Mouse (Mus musculus): ENCODE data around the gene Slc17a2. TPM values are rescaled to one million over a fixed set of nuclear protein-coding genes. Genes with fewer than 3 reads are reported as not detected.

The Slc17a2 gene
- total and polyA plus RNA-seq, 3 experiments, result not detected

DNA sequence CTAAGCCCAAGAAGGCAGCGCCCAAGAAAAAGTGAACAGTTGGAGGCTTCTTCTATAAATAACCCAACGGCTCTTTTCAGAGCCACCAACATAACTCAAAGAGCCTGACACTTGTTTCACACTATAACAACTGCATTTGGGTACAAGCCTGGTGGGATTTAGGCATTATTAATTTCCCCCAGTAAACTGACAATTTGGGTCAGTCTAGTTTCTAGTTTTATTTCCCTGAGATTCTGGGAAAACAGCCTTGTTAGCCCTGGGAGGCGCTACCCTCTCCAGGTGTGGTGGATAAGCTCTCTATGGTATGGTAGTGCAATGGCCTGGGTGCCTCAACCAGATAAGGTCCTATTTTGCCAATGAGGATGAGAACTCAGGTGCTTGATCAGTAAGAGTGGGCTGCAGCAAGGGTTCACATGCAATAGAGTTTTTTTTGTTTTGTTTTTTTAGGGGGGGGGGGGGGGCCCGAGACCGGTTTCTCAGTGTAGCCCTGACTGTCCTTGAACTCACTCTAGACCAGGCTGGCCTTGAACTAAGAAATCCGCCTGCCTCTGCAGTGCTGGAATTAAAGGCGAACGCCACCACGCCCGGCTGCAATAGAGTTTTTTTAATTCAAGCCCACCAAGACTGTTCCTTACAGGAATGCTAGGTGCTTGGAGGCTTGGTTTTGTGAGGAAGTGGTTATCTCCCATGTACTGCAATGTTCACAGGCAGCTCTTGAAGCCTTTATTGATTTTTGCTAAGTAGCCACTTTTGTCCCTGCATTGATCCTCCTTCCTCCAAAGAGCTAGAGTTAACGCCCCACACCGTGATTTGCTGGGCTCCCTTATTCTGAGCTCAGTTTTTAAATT lies 42.2 kb upstream of the Slc17a2 start:
- TF ChIP-seq PAX5 (IDR thresholded peaks at IDR 0.05; ENCODE audit: low read length) (no peak), IRF4 (IDR thresholded peaks at IDR 0.05; ENCODE audit: low read depth, low read length) (no peak), EP300 (IDR thresholded peaks at IDR 0.05; ENCODE audit: low read length) (no peak), USF1 (IDR thresholded peaks at IDR 0.05; ENCODE audit: low read depth, low read length) (no peak), USF2 (conservative IDR thresholded peaks at IDR 0.05; ENCODE audit: low read depth, low read length) (no peak), MAFK (IDR thresholded peaks at IDR 0.05; ENCODE audit: insufficient replicate concordance, low read length) (no peak), SMC3 (IDR thresholded peaks at IDR 0.05; ENCODE audit: low read depth, low read length) (no peak), SIN3A (IDR thresholded peaks at IDR 0.05; ENCODE audit: low read length) (0 out of 2 replicates have a peak, but pooled peaks have one; percentile 18), CTCF (conservative IDR thresholded peaks at IDR 0.05 in 1 of 2, IDR thresholded peaks at IDR 0.05 in 1 of 2; ENCODE audit: low read depth in 2 of 2, low read length in 2 of 2) (no peak), MEF2A (IDR thresholded peaks at IDR 0.05; ENCODE audit: borderline replicate concordance, low read depth, low read length) (no peak), ETS1 (conservative IDR thresholded peaks at IDR 0.05; ENCODE audit: low read depth, low read length) (no peak), POLR2A (IDR thresholded peaks at IDR 0.05; ENCODE audit: low read depth, low read length) (peak; percentile 78), UBTF (IDR thresholded peaks at IDR 0.05; ENCODE audit: low read depth, low read length) (no peak), ELF1 (IDR thresholded peaks at IDR 0.05; ENCODE audit: low read depth, low read length) (no peak), BHLHE40 (IDR thresholded peaks at IDR 0.05; ENCODE audit: low read depth, low read length) (no peak), TCF12 (IDR thresholded peaks at IDR 0.05; ENCODE audit: low read depth, low read length) (no peak), HCFC1 (IDR thresholded peaks at IDR 0.05; ENCODE audit: low read depth, low read length) (peak; percentile 12; the same call in 1 of the 2 replicates), GABPA (IDR thresholded peaks at IDR 0.05; ENCODE audit: insufficient replicate concordance, low read depth, low read length) (no peak), KAT2A (IDR thresholded peaks at IDR 0.05; ENCODE audit: insufficient replicate concordance, low read length) (no peak), POLR2AphosphoS2 (IDR thresholded peaks at IDR 0.05; ENCODE audit: low read depth, low read length) (peak; percentile 23), NRF1 (IDR thresholded peaks at IDR 0.05; ENCODE audit: low read depth, low read length) (no peak), TBP (conservative IDR thresholded peaks at IDR 0.05; ENCODE audit: low read depth, low read length) (no peak), NELFE (IDR thresholded peaks at IDR 0.05; ENCODE audit: low read depth, low read length) (0 out of 2 replicates have a peak, but pooled peaks have one; percentile 31), E2F4 (IDR thresholded peaks at IDR 0.05; ENCODE audit: insufficient replicate concordance, low read depth, low read length) (no peak), MAX (IDR thresholded peaks at IDR 0.05; ENCODE audit: low read length) (no peak), MYC (IDR thresholded peaks at IDR 0.05; ENCODE audit: low read depth, low read length) (0 out of 2 replicates have a peak, but pooled peaks have one; percentile 26), CHD2 (IDR thresholded peaks at IDR 0.05; ENCODE audit: low read length) (peak; percentile 67), MAZ (IDR thresholded peaks at IDR 0.05; ENCODE audit: low read depth, low read length) (no peak), JUN (IDR thresholded peaks at IDR 0.05; ENCODE audit: insufficient read depth, low read depth, low read length) (no peak), MXI1 (IDR thresholded peaks at IDR 0.05; ENCODE audit: low read depth, low read length) (no peak), RAD21 (IDR thresholded peaks at IDR 0.05; ENCODE audit: low read depth, low read length) (no peak), RCOR1 (conservative IDR thresholded peaks at IDR 0.05; ENCODE audit: low read depth, low read length) (0 out of 2 replicates have a peak, but pooled peaks have one; percentile 65), JUND (conservative IDR thresholded peaks at IDR 0.05; ENCODE audit: low read depth, low read length) (no peak), ZMIZ1 (IDR thresholded peaks at IDR 0.05; ENCODE audit: low read depth, low read length) (peak; percentile 94), ZC3H11A (IDR thresholded peaks at IDR 0.05; ENCODE audit: low read depth, low read length) (no peak), ZKSCAN1 (IDR thresholded peaks at IDR 0.05; ENCODE audit: borderline replicate concordance, low read depth, low read length) (no peak), CHD1 (IDR thresholded peaks at IDR 0.05; ENCODE audit: low read depth, low read length) (peak; percentile 70), ZNF384 (IDR thresholded peaks at IDR 0.05; ENCODE audit: low read depth, low read length) (no peak)
- H3K9ac ChIP-seq (ENCODE audit: insufficient read depth, low read depth), result peak overlapping the region; percentile 99
- H3K9me3 ChIP-seq (replicated peaks; ENCODE audit: low read length), result no peaks in the 10 kb centered on the region
- H3K4me3 ChIP-seq (replicated peaks in 1 of 3; ENCODE audit: low read depth in 2 of 3, low read length in 2 of 3, poor library complexity in 1 of 3), result peak overlapping the region in 1 of 3 experiments; percentile 47
- DNase-seq (ENCODE audit: extremely low read depth), result peak; percentile 64
- H3K4me1 ChIP-seq (ENCODE audit: control insufficient read depth in 1 of 2, insufficient read depth in 2 of 2), result peaks cover 3 to 25% of the 10 kb centered on the region in 2 experiments; a peak in 3 of 4 replicates
- H3K27ac ChIP-seq (ENCODE audit: insufficient read depth, low read depth), result peak overlapping the region; percentile 79; the same call in 1 of the 2 replicates
- in situ Hi-C loops (cut with MboI; ENCODE audit: low pct_ligation_motif_present, low pct_unique_long_range_greater_than_20kb, low sequenced_read_pairs), result loop anchor here (25.0 kb wide), 1 partner anchor 1727 kb away; the partner anchor contains the start of genes Hist1h2ag, Hist1h2ah, Hist1h2bj and Hist1h2bk
- H3K36me3 ChIP-seq (replicated peaks in 1 of 2; ENCODE audit: control insufficient read depth in 1 of 2, insufficient read depth in 1 of 2, low read length in 1 of 2), result no peaks in the 10 kb centered on the region
- peak overlapping the region; percentile 88 for H3K4me2 ChIP-seq (ENCODE audit: insufficient read depth, low read depth, poor library complexity, severe bottlenecking)
- no peaks in the 10 kb centered on the region for H3K79me2 ChIP-seq (replicated peaks; ENCODE audit: control insufficient read depth, extremely low read depth, insufficient read depth, poor library complexity, severe bottlenecking)
- H3K27me3 ChIP-seq (replicated peaks), result no peaks in the 10 kb centered on the region
- dilution Hi-C loops (cut with MboI; ENCODE audit: extremely low pct_ligation_motif_present, extremely low pct_unique_long_range_greater_than_20kb, low sequenced_read_pairs), result no loop called here
